ENCODE assay signal across 8 mouse cellular contexts in the genomic region with DNA sequence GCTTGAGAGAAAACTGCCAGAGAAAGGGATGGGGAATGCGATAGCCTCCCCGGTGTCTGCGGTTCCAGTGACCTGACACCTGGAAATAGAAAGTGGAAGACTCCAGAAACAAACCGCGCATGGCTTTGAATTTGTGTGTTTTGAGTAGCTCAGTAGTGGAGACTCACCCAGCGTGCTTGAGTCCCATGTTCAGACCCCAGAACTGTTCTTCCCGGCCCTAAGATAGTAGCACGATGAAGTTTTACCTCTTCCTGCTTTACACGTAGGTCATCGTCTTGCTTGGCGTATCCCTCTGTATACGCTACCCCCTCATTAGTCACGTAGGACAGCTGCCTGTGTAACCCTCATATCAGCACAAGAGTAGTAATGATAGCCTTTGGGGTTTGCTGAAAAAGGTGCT. TPM values are rescaled to one million over a fixed set of nuclear protein-coding genes. Genes with fewer than 3 reads are reported as not detected.
DNase-seq lines count a peak whose midpoint lies in the region; ATAC-seq lines count a peak whose summit lies in the region.

No protein-coding gene starts in this region.

- peak overlapping the region; percentile 88 for H3K27ac ChIP-seq in limb, embryonic 15.5 days
- peak overlapping the region; percentile 94 for H3K27ac ChIP-seq in stomach, embryonic 14.5 days (ENCODE audit: low read length)

- H3K4me1 ChIP-seq in limb, embryonic 15.5 days: peaks cover 13% of the 10 kb centered on the region; the same call in 1 of the 2 replicates
- H3K4me1 ChIP-seq in stomach, embryonic 14.5 days (ENCODE audit: control insufficient read depth, insufficient read depth, low read length): peaks cover 7% of the 10 kb centered on the region; the same call in 1 of the 2 replicates

- peak overlapping the region; percentile 77 for H3K9ac ChIP-seq in limb, embryonic 15.5 days
- peak overlapping the region; percentile 93 for H3K9ac ChIP-seq in stomach, embryonic 14.5 days (replicated peaks; ENCODE audit: low read depth, low read length)

- H3K27me3 ChIP-seq in limb, embryonic 15.5 days: no peaks in the 10 kb centered on the region
- no peaks in the 10 kb centered on the region for H3K27me3 ChIP-seq in stomach, embryonic 14.5 days (ENCODE audit: control insufficient read depth, insufficient read depth, low read length)

- H3K36me3 ChIP-seq in limb, embryonic 15.5 days: no peaks in the 10 kb centered on the region
- no peaks in the 10 kb centered on the region for H3K36me3 ChIP-seq in stomach, embryonic 14.5 days (ENCODE audit: control insufficient read depth, insufficient read depth, low read length)

- no peak for ATAC-seq in limb, embryonic 15.5 days (ENCODE audit: insufficient number of reproducible peaks, low FRiP score, low TSS enrichment, low read depth)
- no peak; the same call in 1 of the 2 replicates for ATAC-seq in stomach, embryonic 14.5 days (ENCODE audit: insufficient number of reproducible peaks, insufficient read depth, low FRiP score, low read depth)

- DNase-seq in cerebellum, adult 9-10 months: peak; percentile 21
- no peak for DNase-seq in cerebellum, postnatal 36 days
- peak; percentile 11 for DNase-seq in urinary bladder, postnatal 14 days (ENCODE audit: low spot score)
- no peak for DNase-seq in urinary bladder, adult 18-20 months (ENCODE audit: low spot score in 2 of 2)
- no peak for DNase-seq in thymus, postnatal 4 days
- DNase-seq in Muller cell, postnatal 12 days (ENCODE audit: inconsistent ontology term): no peak

- 2% methylated on average over 13 of the region's 13 CpGs for WGBS in limb, embryonic 15.5 days
- 3% methylated on average over 13 of the region's 13 CpGs for WGBS in stomach, embryonic 14.5 days

- no peaks in the 10 kb centered on the region for H3K9me3 ChIP-seq in limb, embryonic 15.5 days
- H3K9me3 ChIP-seq in stomach, embryonic 14.5 days (ENCODE audit: control insufficient read depth, low read depth, low read length): no peaks in the 10 kb centered on the region

- H3K4me3 ChIP-seq in limb, embryonic 15.5 days: peak overlapping the region; percentile 77
- peak overlapping the region; percentile 67 for H3K4me3 ChIP-seq in stomach, embryonic 14.5 days (ENCODE audit: low read depth, low read length)

- H3K4me2 ChIP-seq in limb, embryonic 15.5 days: peak overlapping the region; percentile 77
- H3K4me2 ChIP-seq in stomach, embryonic 14.5 days (replicated peaks; ENCODE audit: low read depth, low read length): peak overlapping the region; percentile 50

RNA-seq across cellular contexts. Expression of gene Manbal, which starts 0.6 kb away (rescaled TPM):
- 87.6 and 87.9 TPM in 2 replicates for polyA plus RNA-seq in limb, embryonic 15.5 days (2015; fragmentation: Nextera tagmentation; extraction: Ambion mirVana)
- 47.3 and 49.2 TPM in 2 replicates for polyA plus RNA-seq in stomach, embryonic 14.5 days (2014; fragmentation: Nextera tagmentation; extraction: Ambion mirVana)

RNA-seq across cellular contexts. Expression of gene Ghrh, which starts 20.7 kb away (rescaled TPM):
- polyA plus RNA-seq in limb, embryonic 15.5 days (2015; fragmentation: Nextera tagmentation; extraction: Ambion mirVana): not detected in 2 replicates
- not detected in 2 replicates for polyA plus RNA-seq in stomach, embryonic 14.5 days (2014; fragmentation: Nextera tagmentation; extraction: Ambion mirVana)

RNA-seq across cellular contexts. Expression of gene Src, which starts 50.3 kb away (rescaled TPM):
- 14.8 and 18.5 TPM in 2 replicates for polyA plus RNA-seq in limb, embryonic 15.5 days (2015; fragmentation: Nextera tagmentation; extraction: Ambion mirVana)
- 17.1 and 17.2 TPM in 2 replicates for polyA plus RNA-seq in stomach, embryonic 14.5 days (2014; fragmentation: Nextera tagmentation; extraction: Ambion mirVana)

Comparison
In these comparisons a context has a peak if more than half of its experiments do, and no peak if none do; other contexts are left out.
1. DNase-seq: peak in cerebellum, adult 9-10 months (single experiment) and urinary bladder, postnatal 14 days (single experiment); none in cerebellum, postnatal 36 days (0 of 2), urinary bladder, adult 18-20 months (0 of 2), thymus, postnatal 4 days (single experiment) and Muller cell, postnatal 12 days (single experiment).